Mouse (Mus musculus): ENCODE data around the gene Cutal.
"Not testable (repeated sequence)": the region's sequence is repeated elsewhere in the genome, so short reads cannot be mapped to it uniquely, and the experiment has no call there.

The Cutal gene

DNA sequence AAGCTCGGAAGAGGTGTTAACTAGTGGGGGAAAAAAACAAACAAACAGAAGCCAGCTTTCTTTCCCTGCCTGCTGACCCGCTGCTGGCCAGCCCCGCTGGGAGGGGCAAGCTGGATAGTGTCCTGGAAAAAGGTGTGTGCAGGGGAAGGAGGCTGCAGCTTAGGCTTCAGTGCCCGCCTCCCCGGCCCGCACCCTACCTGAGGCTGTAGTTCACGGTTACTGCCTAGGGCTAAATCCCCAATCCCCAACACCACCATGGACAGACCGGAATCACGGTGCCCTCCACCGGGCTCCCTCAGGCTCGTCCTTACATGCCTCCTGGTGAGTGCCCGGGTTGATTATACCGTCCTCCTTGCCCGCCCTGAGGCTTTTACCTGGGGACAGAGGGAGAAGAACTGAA, at the start of gene Cutal:
Gene Cutal (plus strand): TSS at position 126 of the 400 bp plus-strand sequence.
- no peak for DNase-seq (ENCODE audit: low spot score)

GRCm38 (mm10) chr2:34825827-34826459, 48.3 kb upstream of the Cutal start, which contains the start of gene Fbxw2:
Gene Fbxw2, minus strand, starts transcription at chr2:34826311.
- peak; percentile 84 for DNase-seq (ENCODE audit: low spot score)

DNA sequence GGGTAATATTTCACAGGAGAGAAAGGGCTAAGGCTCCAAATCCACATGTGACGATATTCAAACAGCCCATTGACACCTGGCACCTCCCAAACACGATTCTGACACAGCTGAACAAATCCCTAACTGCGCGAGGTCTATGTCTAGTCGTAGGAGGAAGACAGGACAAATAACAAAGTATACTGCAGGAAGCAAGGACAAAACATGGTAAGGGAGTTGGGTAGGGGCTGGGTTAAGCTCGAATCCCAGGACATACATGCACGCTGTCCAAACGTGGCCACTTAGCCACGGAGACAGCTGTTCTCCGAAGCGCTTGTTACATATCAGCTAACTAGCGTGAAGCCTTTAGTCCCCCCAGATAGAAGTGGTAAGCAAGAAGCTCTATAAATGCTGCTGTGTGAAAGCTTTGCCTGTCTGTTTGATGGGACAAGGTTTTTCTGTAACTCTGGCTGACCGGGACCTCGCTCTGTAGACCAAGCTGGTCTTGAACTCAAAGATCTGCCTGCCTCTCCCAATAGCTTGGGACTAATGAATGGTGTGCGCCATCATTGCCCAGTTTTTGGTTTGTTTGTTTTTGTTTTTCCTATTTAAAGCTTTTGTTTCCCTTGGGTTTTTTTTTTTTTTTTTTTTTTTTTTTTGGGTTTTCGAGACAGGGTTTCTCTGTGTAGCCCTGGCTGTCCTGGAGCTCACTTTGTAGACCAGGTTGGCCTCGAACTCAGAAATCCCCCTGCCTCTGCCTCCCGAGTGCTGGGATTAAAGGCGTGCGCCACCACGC, 47.5 kb upstream of the Cutal start:
- no peak for DNase-seq (ENCODE audit: low spot score)

- DNase-seq (ENCODE audit: low spot score) = no peak
Measured at GRCm38 (mm10) chr2:34827591-34827990, 46.6 kb upstream of the Cutal start.

GRCm38 (mm10) chr2:34828026-34828425, 46.2 kb upstream of the Cutal start:
- no peak for DNase-seq (ENCODE audit: low spot score)

DNA sequence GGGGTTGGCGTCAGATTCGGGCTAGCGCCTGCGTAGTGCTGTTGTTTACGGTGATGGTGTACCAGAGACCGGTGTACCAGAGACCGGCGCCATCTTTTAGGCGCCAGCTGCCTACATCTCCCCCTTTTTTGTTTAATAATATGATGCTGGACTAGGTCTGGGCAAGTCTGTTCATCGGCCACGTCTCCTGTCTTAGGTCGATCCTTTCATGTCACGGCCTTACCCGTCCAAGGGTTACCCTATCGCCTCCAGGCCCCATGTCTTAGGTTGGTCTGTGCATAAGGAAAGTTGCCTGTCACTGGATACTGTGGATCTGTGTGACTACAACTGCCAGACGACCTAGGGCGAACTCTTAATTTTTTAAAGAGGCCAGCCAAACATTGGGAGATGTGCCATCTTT, 44.1 kb upstream of the Cutal start:
- not testable (repeated sequence) for DNase-seq (ENCODE audit: low spot score)

DNA sequence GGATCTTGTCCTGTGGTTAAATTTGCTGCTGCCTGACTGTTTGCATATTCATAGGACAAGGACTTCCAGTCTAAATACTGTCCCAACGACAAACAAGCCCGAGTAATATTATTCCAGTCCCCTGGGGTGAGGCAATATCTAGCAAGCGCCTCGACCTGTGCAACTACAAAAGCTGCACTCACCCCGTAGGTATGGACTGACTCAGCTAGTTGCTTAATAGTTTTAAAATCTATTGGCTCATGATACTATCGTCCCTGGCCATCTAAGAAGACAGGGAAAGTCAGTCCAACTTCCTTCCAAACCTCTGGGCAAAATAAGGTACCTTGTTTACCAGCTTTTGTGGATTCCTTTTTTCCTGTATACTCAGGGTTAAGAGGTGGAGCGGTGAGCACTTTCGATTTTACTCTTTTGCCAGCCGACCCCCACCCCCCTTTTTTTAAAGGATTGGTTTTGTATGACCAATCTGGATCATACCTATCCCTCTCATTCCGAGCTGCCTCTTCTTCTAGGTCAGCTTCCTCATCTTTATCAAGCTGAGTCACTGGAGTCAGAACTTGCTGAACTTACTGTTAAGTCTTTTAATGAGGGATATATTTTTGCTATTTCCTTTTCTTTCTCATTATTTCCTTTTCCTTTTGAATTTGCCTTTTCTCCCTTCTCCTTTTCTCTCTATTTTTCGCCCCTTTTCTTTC, 41.3 kb upstream of the Cutal start, which contains the start of gene Gm34653:
Gene Gm34653 (plus strand): TSS at position 242 of the 692 bp plus-strand sequence.
- DNase-seq (ENCODE audit: low spot score) = not testable (repeated sequence)

DNA sequence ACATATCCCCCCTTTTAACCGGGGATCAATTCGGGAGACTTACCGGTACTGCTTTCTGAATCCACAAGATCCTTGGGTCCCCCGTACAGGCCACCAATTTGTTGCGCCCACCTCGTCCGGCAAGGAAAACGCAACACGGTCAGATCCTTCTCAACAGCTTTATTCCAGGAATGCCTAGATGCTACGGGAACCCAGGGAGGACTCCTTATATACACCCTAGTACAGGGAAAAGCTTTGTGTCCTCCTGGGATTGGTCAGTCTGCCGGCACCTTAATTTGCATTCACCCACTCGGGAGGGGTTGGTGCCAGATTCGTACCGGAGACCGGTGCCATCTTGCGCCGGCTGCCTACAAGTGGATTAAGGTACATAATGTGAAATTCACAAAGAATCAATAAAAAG, 40.6 kb upstream of the Cutal start:
- no peak for DNase-seq (ENCODE audit: low spot score)

DNA sequence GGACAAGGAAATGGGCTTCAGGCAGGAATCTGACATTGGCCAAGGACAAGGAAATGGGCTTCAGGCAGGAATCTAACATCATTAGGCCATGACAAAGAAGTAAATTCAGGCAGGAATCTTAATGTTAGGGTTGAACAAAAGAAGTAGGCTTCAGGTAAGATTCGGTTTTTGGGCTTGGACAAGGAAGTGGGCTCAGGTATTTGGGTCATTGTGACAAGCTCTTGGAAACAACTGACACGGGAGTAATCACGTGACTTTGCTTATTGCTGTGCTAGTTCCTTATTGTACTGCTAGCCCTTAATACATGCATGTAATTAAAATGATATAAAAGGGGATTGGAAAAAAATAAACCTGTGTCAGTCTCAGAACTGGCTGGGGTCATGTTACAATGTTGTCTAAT, 38.5 kb upstream of the Cutal start:
- DNase-seq (ENCODE audit: low spot score) = no peak

DNA sequence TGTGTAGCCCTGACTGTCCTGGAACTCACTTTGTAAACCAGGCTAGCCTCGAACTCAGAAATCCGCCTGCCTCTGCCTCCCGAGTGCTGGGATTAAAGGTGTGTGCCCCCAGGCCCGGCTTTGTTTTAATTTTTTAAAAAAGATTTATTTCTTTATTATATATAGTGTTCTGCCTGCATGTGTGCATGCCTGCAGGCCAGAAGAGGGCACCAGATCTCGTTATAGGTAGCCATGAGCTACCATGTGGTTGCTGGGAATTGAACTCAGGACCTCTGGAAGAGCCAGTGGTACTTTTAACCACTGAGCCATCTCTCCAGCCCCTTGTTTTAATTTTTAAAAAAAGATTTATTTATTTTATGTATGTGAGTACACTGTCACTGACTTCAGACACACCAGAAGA, 34.1 kb upstream of the Cutal start:
- not testable (repeated sequence) for DNase-seq (ENCODE audit: low spot score)

GRCm38 (mm10) chr2:34841706-34842105, 32.5 kb upstream of the Cutal start:
- DNase-seq (ENCODE audit: low spot score) = peak; percentile 18

GRCm38 (mm10) chr2:34843211-34843939, 30.8 kb upstream of the Cutal start:
- peak; percentile 12 for DNase-seq (ENCODE audit: low spot score)

GRCm38 (mm10) chr2:34847702-34848101, 26.5 kb upstream of the Cutal start:
- DNase-seq (ENCODE audit: low spot score) = no peak

- DNase-seq (ENCODE audit: low spot score) = no peak
Measured at GRCm38 (mm10) chr2:34855265-34855664, 18.9 kb upstream of the Cutal start.

- no peak for DNase-seq (ENCODE audit: low spot score)
Measured at GRCm38 (mm10) chr2:34857728-34858127, 16.5 kb upstream of the Cutal start.

GRCm38 (mm10) chr2:34869680-34870079, 4.5 kb upstream of the Cutal start:
- no peak for DNase-seq (ENCODE audit: low spot score)

DNA sequence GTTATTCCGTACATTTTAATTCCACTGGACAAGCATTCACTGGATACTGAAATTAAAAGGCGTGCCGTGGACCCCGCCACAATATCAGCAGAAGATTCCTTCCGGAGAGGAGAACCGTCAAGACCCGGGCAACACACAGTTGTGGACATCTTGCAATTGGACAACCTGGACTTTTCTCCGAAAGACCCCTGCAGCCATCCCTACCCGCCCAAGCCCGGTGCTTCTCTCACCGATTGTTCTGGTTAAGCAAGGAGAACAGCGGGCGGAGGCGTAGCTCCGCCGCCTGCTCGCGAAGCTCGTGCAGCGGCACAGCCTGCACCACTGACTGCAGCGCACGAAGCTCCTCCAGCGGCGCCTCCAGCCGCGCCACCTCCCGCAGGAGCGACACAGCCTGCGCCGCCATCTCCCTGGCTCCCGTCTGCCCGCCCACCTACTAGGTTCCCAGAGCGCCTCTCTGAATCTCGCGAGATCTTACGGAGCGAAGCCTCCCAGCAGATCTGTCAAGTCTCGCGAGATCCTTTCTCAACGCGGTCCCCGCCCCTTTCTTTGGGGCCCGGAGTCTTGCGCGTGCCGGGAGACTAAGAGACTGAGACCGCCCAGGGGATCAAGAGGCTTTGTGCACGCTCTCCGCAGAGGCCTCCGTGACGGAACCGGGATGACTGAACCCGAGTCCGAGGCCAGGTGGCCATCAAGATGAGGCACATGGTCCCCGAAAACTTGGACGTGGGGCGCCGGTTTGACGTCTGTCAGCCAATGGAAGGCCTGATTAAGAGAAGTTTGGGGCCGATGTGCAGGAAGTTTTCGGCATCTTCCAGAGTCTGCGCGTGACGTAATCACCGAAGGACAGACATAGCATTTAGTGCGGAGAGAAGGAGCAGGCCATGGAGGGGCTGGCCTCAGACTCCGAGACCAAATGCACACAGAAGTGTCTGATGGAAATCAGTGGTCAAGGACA, 3.4 kb upstream of the Cutal start:
- peak; percentile 92 for DNase-seq (ENCODE audit: low spot score)

- no peak for DNase-seq (ENCODE audit: low spot score)
Measured at GRCm38 (mm10) chr2:34874816-34875345, 685 bp downstream of the Cutal start, which contains the start of gene Psmd5. Gene Psmd5, minus strand, starts transcription at chr2:34874968.

GRCm38 (mm10) chr2:34880054-34880453, 5.9 kb downstream of the Cutal start:
- DNase-seq (ENCODE audit: low spot score) = no peak

- DNase-seq (ENCODE audit: low spot score) = no peak
Measured at GRCm38 (mm10) chr2:34882757-34883156, 8.6 kb downstream of the Cutal start.

GRCm38 (mm10) chr2:34883190-34883589, 9.0 kb downstream of the Cutal start:
- DNase-seq (ENCODE audit: low spot score) = no peak
